Mouse (Mus musculus) hindbrain, embryonic 12.5 days (tissue): ENCODE measurements around the gene Slc22a22. TPM values are rescaled to one million over a fixed set of nuclear protein-coding genes. Genes with fewer than 3 reads are reported as not detected.
A peak's percentile ranks its signal among the peaks of the same experiment; 100 is the strongest.

ENCODE experiments used
- ATAC-seq: fragments of 200-750 bp; cut with Nextera tagmentation; 2 replicates; pipeline ENCODE4 v1.8.0; 2017; ENCODE audit warnings: moderate TSS enrichment; ENCODE audit not compliant: low FRiP score
- H3K27ac ChIP-seq: fragments of 300-500 bp; sonication (generic); 2 replicates; pipeline ENCODE4 v1.5.1; 2016; ENCODE audit warnings: mild to moderate bottlenecking
- H3K27me3 ChIP-seq: fragments of 300-500 bp; sonication (generic); 2 replicates; pipeline ENCODE4 v1.6.1; 2016; ENCODE audit warnings: mild to moderate bottlenecking
- H3K36me3 ChIP-seq: fragments of 300-500 bp; sonication (generic); 2 replicates; pipeline ENCODE4 v1.6.1; 2016; ENCODE audit warnings: mild to moderate bottlenecking
- H3K4me1 ChIP-seq: fragments of 300-500 bp; sonication (generic); 2 replicates; pipeline ENCODE4 v1.6.1; 2016
- H3K4me2 ChIP-seq: fragments of 300-500 bp; sonication (generic); replicated peaks from 2 replicates; pipeline ENCODE4 v1.6.1; 2016; ENCODE audit warnings: mild to moderate bottlenecking
- H3K4me3 ChIP-seq: fragments of 300-500 bp; sonication (generic); 2 replicates; pipeline ENCODE4 v1.5.1; 2016; ENCODE audit warnings: mild to moderate bottlenecking
- H3K9ac ChIP-seq: fragments of 300-500 bp; sonication (generic); 2 replicates; pipeline ENCODE4 v1.6.1; 2016; ENCODE audit warnings: mild to moderate bottlenecking, moderate library complexity
- H3K9me3 ChIP-seq: fragments of 300-500 bp; sonication (generic); replicated peaks from 2 replicates; pipeline ENCODE4 v1.6.1; 2016; ENCODE audit warnings: mild to moderate bottlenecking
- WGBS: fragments of 180-500 bp; shearing (Covaris S2); methylation state at CpG from one replicate; pipeline ENCODE4 v1.1.7; 2016; 5-methylcytosine and 5-hydroxymethylcytosine counted together
- polyA plus RNA-seq: library from polyadenylated mRNA; unstranded; fragments of >200 nt; fragmentation: Nextera tagmentation; extraction: Ambion mirVana; gene quantifications from 2 replicates; pipeline ENCODE4 v1.2.1, GENCODE M21; 2016

The Slc22a22 gene
- polyA plus RNA-seq = not detected in 2 replicates

GRCm38 (mm10) chr15:57477525-57477924, at the start of gene Slc22a22:
Gene Slc22a22, minus strand, starts transcription at chr15:57477625.
- no peak within 1 kb of the TSS for H3K27ac ChIP-seq
- no peaks in the 10 kb centered on the region for H3K4me1 ChIP-seq
- no peaks in the 10 kb centered on the region for H3K36me3 ChIP-seq
- no peak for ATAC-seq
- no peak within 1 kb of the TSS for H3K4me2 ChIP-seq
- H3K4me3 ChIP-seq = no peak within 1 kb of the TSS
- H3K9ac ChIP-seq = no peak within 1 kb of the TSS
- no peaks in the 10 kb centered on the region for H3K27me3 ChIP-seq
- 0 out of 2 replicates have a peak, but pooled peaks cover 4% of the 10 kb centered on the region for H3K9me3 ChIP-seq
- 77% methylated on average over 2 of the region's 2 CpGs for WGBS

- Histone ChIP-seq H3K27ac (no peak overlapping the region), H3K4me1 (no peaks in the 10 kb centered on the region), H3K9me3 (no peaks in the 10 kb centered on the region), H3K27me3 (no peaks in the 10 kb centered on the region), H3K9ac (no peak overlapping the region), H3K4me3 (no peak overlapping the region), H3K4me2 (no peak overlapping the region), H3K36me3 (no peaks in the 10 kb centered on the region)
- WGBS = 52% methylated on average over 10 of the region's 10 CpGs
- no peak for ATAC-seq
Measured at GRCm38 (mm10) chr15:57523510-57524298, 46.3 kb upstream of the Slc22a22 start.

- WGBS = 63% methylated on average over 1 of the region's 1 CpGs
- no peak overlapping the region for H3K27ac ChIP-seq
- no peaks in the 10 kb centered on the region for H3K9me3 ChIP-seq
- no peak overlapping the region for H3K9ac ChIP-seq
- ATAC-seq = no peak
- no peak overlapping the region for H3K4me3 ChIP-seq
- H3K27me3 ChIP-seq = no peaks in the 10 kb centered on the region
- no peaks in the 10 kb centered on the region for H3K4me1 ChIP-seq
- no peaks in the 10 kb centered on the region for H3K36me3 ChIP-seq
- H3K4me2 ChIP-seq = no peak overlapping the region
Measured at GRCm38 (mm10) chr15:57522160-57522559, 44.7 kb upstream of the Slc22a22 start.

- no peak overlapping the region for H3K4me3 ChIP-seq
- H3K4me1 ChIP-seq = peaks cover 12% of the 10 kb centered on the region
- 19% methylated on average over 21 of the region's 21 CpGs for WGBS
- H3K36me3 ChIP-seq = no peaks in the 10 kb centered on the region
- ATAC-seq = peak; percentile 56
- no peak overlapping the region for H3K27ac ChIP-seq
- H3K4me2 ChIP-seq = peak overlapping the region; percentile 14
- H3K9me3 ChIP-seq = 0 out of 2 replicates have a peak, but pooled peaks cover 6% of the 10 kb centered on the region
- no peak overlapping the region for H3K9ac ChIP-seq
- no peaks in the 10 kb centered on the region for H3K27me3 ChIP-seq
Measured at GRCm38 (mm10) chr15:57509185-57510172, 32.1 kb upstream of the Slc22a22 start.

- 70% methylated on average over 10 of the region's 11 CpGs for WGBS
- Histone ChIP-seq H3K36me3 (no peaks in the 10 kb centered on the region), H3K27ac (no peak overlapping the region), H3K9me3 (0 out of 2 replicates have a peak, but pooled peaks cover 3% of the 10 kb centered on the region), H3K4me2 (peak overlapping the region; percentile 14), H3K27me3 (no peaks in the 10 kb centered on the region), H3K9ac (no peak overlapping the region), H3K4me1 (peaks cover 12% of the 10 kb centered on the region), H3K4me3 (no peak overlapping the region)
- peak; percentile 86 for ATAC-seq
Measured at GRCm38 (mm10) chr15:57508242-57509184, 31.1 kb upstream of the Slc22a22 start.

GRCm38 (mm10) chr15:57504126-57504705, 26.8 kb upstream of the Slc22a22 start:
- WGBS = 60% methylated on average over 9 of the region's 9 CpGs
- Histone ChIP-seq H3K4me1 (peaks cover 4% of the 10 kb centered on the region), H3K4me2 (no peak overlapping the region), H3K9ac (no peak overlapping the region), H3K27ac (no peak overlapping the region), H3K9me3 (no peaks in the 10 kb centered on the region), H3K36me3 (no peaks in the 10 kb centered on the region), H3K4me3 (no peak overlapping the region), H3K27me3 (no peaks in the 10 kb centered on the region)
- ATAC-seq = no peak

- H3K9me3 ChIP-seq = no peaks in the 10 kb centered on the region
- H3K36me3 ChIP-seq = no peaks in the 10 kb centered on the region
- no peak overlapping the region for H3K9ac ChIP-seq
- 96% methylated on average over 3 of the region's 3 CpGs for WGBS
- no peak for ATAC-seq
- H3K4me1 ChIP-seq = no peaks in the 10 kb centered on the region
- H3K27me3 ChIP-seq = no peaks in the 10 kb centered on the region
- H3K27ac ChIP-seq = no peak overlapping the region
- no peak overlapping the region for H3K4me3 ChIP-seq
- H3K4me2 ChIP-seq = no peak overlapping the region
Measured at GRCm38 (mm10) chr15:57503656-57504055, 26.2 kb upstream of the Slc22a22 start.

- Histone ChIP-seq H3K4me1 (no peaks in the 10 kb centered on the region), H3K27me3 (no peaks in the 10 kb centered on the region), H3K9me3 (no peaks in the 10 kb centered on the region), H3K36me3 (no peaks in the 10 kb centered on the region), H3K4me3 (no peak overlapping the region), H3K27ac (no peak overlapping the region), H3K4me2 (no peak overlapping the region), H3K9ac (no peak overlapping the region)
- ATAC-seq = no peak
Measured at GRCm38 (mm10) chr15:57501559-57501958, 24.1 kb upstream of the Slc22a22 start.

GRCm38 (mm10) chr15:57496106-57496505, 18.7 kb upstream of the Slc22a22 start:
- no peaks in the 10 kb centered on the region for H3K36me3 ChIP-seq
- WGBS = 90% methylated on average over 2 of the region's 2 CpGs
- no peaks in the 10 kb centered on the region for H3K4me1 ChIP-seq

GRCm38 (mm10) chr15:57482509-57482908, 5.1 kb upstream of the Slc22a22 start:
- no peak overlapping the region for H3K4me2 ChIP-seq
- no peak overlapping the region for H3K4me3 ChIP-seq
- H3K27me3 ChIP-seq = no peaks in the 10 kb centered on the region
- 30% methylated on average over 2 of the region's 2 CpGs for WGBS
- no peaks in the 10 kb centered on the region for H3K4me1 ChIP-seq
- no peaks in the 10 kb centered on the region for H3K36me3 ChIP-seq
- H3K27ac ChIP-seq = no peak overlapping the region
- 0 out of 2 replicates have a peak, but pooled peaks cover 4% of the 10 kb centered on the region for H3K9me3 ChIP-seq
- no peak for ATAC-seq
- H3K9ac ChIP-seq = no peak overlapping the region

More at GRCm38 (mm10) chr15:57496106-57496505, 18.7 kb upstream of the Slc22a22 start:
- Histone ChIP-seq H3K9ac (no peak overlapping the region), H3K4me2 (no peak overlapping the region), H3K27ac (no peak overlapping the region), H3K9me3 (no peaks in the 10 kb centered on the region), H3K4me3 (no peak overlapping the region), H3K27me3 (no peaks in the 10 kb centered on the region)
- ATAC-seq = no peak

- H3K27ac ChIP-seq = no peak overlapping the region
- no peaks in the 10 kb centered on the region for H3K9me3 ChIP-seq
- H3K9ac ChIP-seq = no peak overlapping the region
- no peaks in the 10 kb centered on the region for H3K36me3 ChIP-seq
- WGBS = 56% methylated on average over 3 of the region's 3 CpGs
- H3K27me3 ChIP-seq = no peaks in the 10 kb centered on the region
- H3K4me2 ChIP-seq = no peak overlapping the region
- no peak for ATAC-seq
- H3K4me3 ChIP-seq = no peak overlapping the region
- no peaks in the 10 kb centered on the region for H3K4me1 ChIP-seq
Measured at GRCm38 (mm10) chr15:57471648-57472047, 5.8 kb downstream of the Slc22a22 start.
